Mouse (Mus musculus) stomach, postnatal 0 days (tissue): ENCODE results near the gene Gabrg2. TPM values are rescaled to one million over a fixed set of nuclear protein-coding genes. Genes with fewer than 3 reads are reported as not detected.

Experiments
- ATAC-seq: fragments of 200-750 bp; cut with Nextera tagmentation; 2 replicates; pipeline ENCODE4 v1.8.0; 2017; ENCODE audit not compliant: low FRiP score, low TSS enrichment
- DNase-seq: peaks from one replicate; pipeline ENCODE4 v3.0.0-alpha.2; 2016; ENCODE audit warnings: low spot score
- H3K27ac ChIP-seq: fragments of 300-500 bp; sonication (generic); replicated peaks from 2 replicates; pipeline ENCODE4 v1.5.1; 2014; ENCODE audit warnings: mild to moderate bottlenecking, control low read depth
- H3K27me3 ChIP-seq: fragments of 300-500 bp; sonication (generic); 2 replicates; pipeline ENCODE4 v1.6.1; 2014; ENCODE audit warnings: low read length; ENCODE audit not compliant: control insufficient read depth, insufficient read depth
- H3K36me3 ChIP-seq: fragments of 300-500 bp; sonication (generic); 2 replicates; pipeline ENCODE4 v1.6.1; 2014; ENCODE audit warnings: low read length, mixed read lengths; ENCODE audit not compliant: control insufficient read depth, insufficient read depth
- H3K4me1 ChIP-seq: fragments of 300-500 bp; sonication (generic); replicated peaks from 2 replicates; pipeline ENCODE4 v1.6.1; 2014; ENCODE audit warnings: antibody characterized with exemption; ENCODE audit not compliant: control insufficient read depth, insufficient read depth
- H3K4me2 ChIP-seq: fragments of 300-500 bp; sonication (generic); replicated peaks from 2 replicates; pipeline ENCODE4 v1.6.1; 2014; ENCODE audit warnings: low read depth, mild to moderate bottlenecking, control low read depth, moderate library complexity
- H3K4me3 ChIP-seq: fragments of 300-500 bp; sonication (generic); 2 replicates; pipeline ENCODE4 v1.5.1; 2014; ENCODE audit warnings: low read depth, low read length, control low read depth
- H3K9ac ChIP-seq: fragments of 300-500 bp; sonication (generic); 2 replicates; pipeline ENCODE4 v1.6.1; 2014; ENCODE audit warnings: mild to moderate bottlenecking, low read length, control low read depth, mixed read lengths
- H3K9me3 ChIP-seq: fragments of 300-500 bp; sonication (generic); 2 replicates; pipeline ENCODE4 v1.6.1; 2016; ENCODE audit warnings: low read length; ENCODE audit not compliant: control insufficient read depth
- CTCF ChIP-seq: IDR thresholded peaks from 2 replicates; pipeline ENCODE4 v1.5.1; 2016; ENCODE audit warnings: antibody characterized with exemption, low read depth, mild to moderate bottlenecking, moderate library complexity
- EP300 ChIP-seq: optimal IDR thresholded peaks from 2 replicates; pipeline ENCODE3; 2016; ENCODE audit warnings: antibody characterized with exemption
- WGBS: fragments of 180-500 bp; shearing (Covaris S2); extraction: QIAGEN DNeasy Blood & Tissue Kit; methylation state at CpG from one replicate; pipeline ENCODE4 v1.1.7; 2014; 5-methylcytosine and 5-hydroxymethylcytosine counted together
- polyA plus RNA-seq: library from polyadenylated mRNA; unstranded; fragments of >200 nt; fragmentation: Nextera tagmentation; extraction: Ambion mirVana; gene quantifications from 2 replicates; pipeline ENCODE4 v1.2.1, GENCODE M21; 2015

Gene Gabrg2
- polyA plus RNA-seq, 1 experiment from 2014 or later, result 0.87 TPM

DNA sequence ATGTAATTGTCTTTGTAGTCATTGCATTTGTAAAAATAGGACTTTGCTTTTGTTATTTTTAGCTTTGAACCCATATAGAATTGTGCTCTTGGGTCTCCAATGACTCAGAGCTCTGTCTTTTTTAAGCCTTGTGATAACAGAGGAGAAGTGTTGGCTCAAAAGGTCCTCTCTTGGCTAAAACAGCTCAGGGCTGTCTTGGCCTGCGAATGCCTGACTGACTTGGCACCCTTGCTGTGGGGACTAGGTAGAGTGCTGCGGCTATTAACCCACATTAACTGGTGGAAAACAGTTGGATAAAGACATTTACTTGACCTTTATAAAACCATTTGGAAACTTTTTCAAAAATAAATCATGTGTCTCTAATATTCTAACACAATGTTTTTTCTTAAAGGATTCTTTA lies 97.0 kb downstream of the Gabrg2 start:
- no peaks in the 10 kb centered on the region for H3K27me3 ChIP-seq
- 73% methylated on average over 2 of the region's 2 CpGs for WGBS
- H3K27ac ChIP-seq, result no peak overlapping the region
- DNase-seq, result no peak
- no peak overlapping the region for H3K4me2 ChIP-seq
- no peak overlapping the region for H3K4me3 ChIP-seq
- no peaks in the 10 kb centered on the region for H3K4me1 ChIP-seq
- TF ChIP-seq CTCF (no peak), EP300 (no peak)
- no peak for ATAC-seq
- H3K9ac ChIP-seq, result no peak overlapping the region
- H3K9me3 ChIP-seq, result no peaks in the 10 kb centered on the region
- no peaks in the 10 kb centered on the region for H3K36me3 ChIP-seq

Other genes with a start within 250 kb of the Gabrg2 start
- 0.91 and 1.5 TPM in 2 replicates for gene Gabra1, start 182.1 kb upstream of the Gabrg2 start, polyA plus RNA-seq